Mouse (Mus musculus) forebrain, embryonic 16.5 days (tissue): Measurements from ENCODE around the gene Col27a1. TPM values are rescaled to one million over a fixed set of nuclear protein-coding genes. Genes with fewer than 3 reads are reported as not detected.

Source experiments
- ATAC-seq: fragments of 200-750 bp; cut with Nextera tagmentation; 2 replicates; pipeline ENCODE4 v1.8.0; 2017; ENCODE audit warnings: mild to moderate bottlenecking, moderate library complexity
- H3K27ac ChIP-seq: fragments of 300-500 bp; sonication (generic); 2 replicates; pipeline ENCODE4 v1.5.1; 2014; ENCODE audit warnings: low read length, control low read depth
- H3K27me3 ChIP-seq: fragments of 300-500 bp; sonication (generic); replicated peaks from 2 replicates; pipeline ENCODE4 v1.6.1; 2014; ENCODE audit warnings: low read length; ENCODE audit not compliant: control insufficient read depth, insufficient read depth
- H3K36me3 ChIP-seq: fragments of 300-500 bp; sonication (generic); 2 replicates; pipeline ENCODE4 v1.6.1; 2014; ENCODE audit not compliant: control insufficient read depth, insufficient read depth
- H3K4me1 ChIP-seq: fragments of 300-500 bp; sonication (generic); replicated peaks from 2 replicates; pipeline ENCODE4 v1.6.1; 2014; ENCODE audit warnings: low read length; ENCODE audit not compliant: control insufficient read depth, insufficient read depth
- H3K4me2 ChIP-seq: fragments of 300-500 bp; sonication (generic); 2 replicates; pipeline ENCODE4 v1.6.1; 2014; ENCODE audit warnings: mild to moderate bottlenecking, low read length, control low read depth
- H3K4me3 ChIP-seq: fragments of 300-500 bp; sonication (generic); replicated peaks from 2 replicates; pipeline ENCODE4 v1.5.1; 2014; ENCODE audit warnings: mild to moderate bottlenecking, low read length, control low read depth
- H3K9ac ChIP-seq: fragments of 300-500 bp; sonication (generic); replicated peaks from 2 replicates; pipeline ENCODE4 v1.6.1; 2014; ENCODE audit warnings: low read depth, low read length, control low read depth
- H3K9me3 ChIP-seq: fragments of 300-500 bp; sonication (generic); 2 replicates; pipeline ENCODE4 v1.6.1; 2016; ENCODE audit warnings: low read length; ENCODE audit not compliant: control insufficient read depth
- WGBS: fragments of 180-500 bp; shearing (Covaris S2); extraction: QIAGEN DNeasy Blood & Tissue Kit; methylation state at CpG from one replicate; pipeline ENCODE4 v1.1.7; 2014; 5-methylcytosine and 5-hydroxymethylcytosine counted together
- microRNA counts: library from miRNA; unstranded; fragments of <30 nt; microRNA quantifications from one replicate; lab custom pipeline; 2016
- microRNA-seq: library from miRNA; unstranded; fragments of <30 nt; microRNA quantifications from one replicate; pipeline ENCODE4, GENCODE M21; 2017
- polyA plus RNA-seq: library from polyadenylated mRNA; unstranded; fragments of >200 nt; fragmentation: Nextera tagmentation; extraction: Ambion mirVana; gene quantifications from 2 replicates; pipeline ENCODE4 v1.2.1, GENCODE M21; 2015

The Col27a1 gene
- polyA plus RNA-seq, 1 experiment from 2014 or later, result 0.98 TPM

DNA sequence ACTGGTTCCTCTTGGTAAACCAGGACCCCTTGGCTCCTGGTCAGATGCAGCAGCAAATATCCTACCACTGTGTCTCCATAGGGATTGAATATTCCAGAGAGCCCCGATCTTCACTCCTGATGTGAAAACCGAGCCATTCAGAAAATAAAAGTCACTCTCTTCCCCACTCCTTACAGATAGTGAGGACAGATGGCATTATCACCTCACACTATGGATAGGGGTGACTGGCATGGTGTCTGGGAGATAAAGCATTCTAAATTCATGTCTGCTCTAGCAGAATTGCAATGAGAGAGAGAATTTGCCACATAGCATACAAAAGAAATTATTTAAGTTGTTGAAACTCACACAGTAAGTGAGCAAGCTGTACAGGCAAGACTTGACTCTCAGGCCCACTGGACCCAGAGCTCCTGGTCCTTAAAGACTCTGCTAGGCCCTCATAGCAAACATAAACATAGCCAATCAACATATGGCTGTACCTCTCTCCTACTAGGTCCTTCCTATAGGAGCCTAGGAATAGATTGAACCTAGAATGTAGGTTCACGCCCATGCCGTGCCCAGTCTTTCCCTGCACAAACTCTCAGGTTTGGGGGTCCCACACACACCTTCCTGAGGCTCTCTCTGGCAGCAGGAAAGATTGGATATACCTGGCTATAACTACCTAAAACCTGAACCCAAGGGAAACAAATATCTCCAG is 169.0 kb downstream of the Col27a1 start:
- H3K4me1 ChIP-seq, result peaks cover 2% of the 10 kb centered on the region; the same call in 1 of the 2 replicates
- H3K27me3 ChIP-seq, result no peaks in the 10 kb centered on the region
- H3K27ac ChIP-seq, result no peak overlapping the region
- no peaks in the 10 kb centered on the region for H3K9me3 ChIP-seq
- 88% methylated on average over 4 of the region's 4 CpGs for WGBS
- no peak overlapping the region for H3K9ac ChIP-seq
- no peak for ATAC-seq
- H3K4me2 ChIP-seq, result no peak overlapping the region
- H3K4me3 ChIP-seq, result no peak overlapping the region
- H3K36me3 ChIP-seq, result peaks cover 20% of the 10 kb centered on the region

- no peak overlapping the region for H3K4me2 ChIP-seq
- H3K4me1 ChIP-seq, result peaks cover 9% of the 10 kb centered on the region
- 74% methylated on average over 12 of the region's 12 CpGs for WGBS
- H3K27ac ChIP-seq, result no peak overlapping the region
- no peak overlapping the region for H3K9ac ChIP-seq
- no peak overlapping the region for H3K4me3 ChIP-seq
- ATAC-seq, result no peak
- no peaks in the 10 kb centered on the region for H3K9me3 ChIP-seq
- peaks cover 20% of the 10 kb centered on the region for H3K36me3 ChIP-seq
- no peaks in the 10 kb centered on the region for H3K27me3 ChIP-seq
Observed at GRCm38 (mm10) chr4:63383474-63383873, 169.7 kb downstream of the Col27a1 start.

- H3K4me3 ChIP-seq, result no peak overlapping the region
- H3K4me1 ChIP-seq, result peaks cover 17% of the 10 kb centered on the region
- 88% methylated on average over 4 of the region's 4 CpGs for WGBS
- ATAC-seq, result no peak
- H3K27me3 ChIP-seq, result no peaks in the 10 kb centered on the region
- no peak overlapping the region for H3K9ac ChIP-seq
- H3K9me3 ChIP-seq, result no peaks in the 10 kb centered on the region
- no peak overlapping the region for H3K27ac ChIP-seq
- H3K4me2 ChIP-seq, result no peak overlapping the region
- peaks cover 13% of the 10 kb centered on the region for H3K36me3 ChIP-seq
Observed at GRCm38 (mm10) chr4:63384262-63384661, 170.5 kb downstream of the Col27a1 start.

MicroRNA genes within 50 kb of the gene (microRNA counts, 519-probe panel; counts per million panel counts)
- 2,149 counts per million, percentile 40 among the panel's probes with 10 or more counts for microRNA mmu-miR-455 (lab: Ali Mortazavi, UCI)

Small RNAs within 50 kb of the gene (microRNA-seq; reads per million reads assigned to microRNA genes)
- gene Mir455, result 159 reads per million, percentile 60 among the genes with 10 or more reads in this experiment

Other genes with a start within 250 kb of the Col27a1 start
- 15.2 and 18.4 TPM in 2 replicates for gene Zfp618, start 248.4 kb upstream of the Col27a1 start, polyA plus RNA-seq
- 0.22 TPM in 1 of 2 replicates, not detected in the other for gene Ambp, start 59.2 kb upstream of the Col27a1 start, polyA plus RNA-seq
- gene Kif12, start 41.9 kb upstream of the Col27a1 start, polyA plus RNA-seq, result 0.10 and 0.17 TPM in 2 replicates
- gene Orm1, start 130.6 kb downstream of the Col27a1 start, polyA plus RNA-seq, result not detected in 2 replicates
- gene Orm3, start 142.2 kb downstream of the Col27a1 start, polyA plus RNA-seq, result not detected in 2 replicates
- not detected in 2 replicates for gene Orm2, start 148.4 kb downstream of the Col27a1 start, polyA plus RNA-seq
- gene Akna, start 189.3 kb downstream of the Col27a1 start, polyA plus RNA-seq, result 10.6 and 11.2 TPM in 2 replicates